Mouse (Mus musculus): Measurements from ENCODE around the gene Tnip1. TPM values are rescaled to one million over a fixed set of nuclear protein-coding genes. Genes with fewer than 3 reads are reported as not detected.
A peak's percentile ranks its signal among the peaks of the same experiment; 100 is the strongest.

Tnip1 gene
- polyA plus RNA-seq, 1 experiment: 69.0 TPM

DNA sequence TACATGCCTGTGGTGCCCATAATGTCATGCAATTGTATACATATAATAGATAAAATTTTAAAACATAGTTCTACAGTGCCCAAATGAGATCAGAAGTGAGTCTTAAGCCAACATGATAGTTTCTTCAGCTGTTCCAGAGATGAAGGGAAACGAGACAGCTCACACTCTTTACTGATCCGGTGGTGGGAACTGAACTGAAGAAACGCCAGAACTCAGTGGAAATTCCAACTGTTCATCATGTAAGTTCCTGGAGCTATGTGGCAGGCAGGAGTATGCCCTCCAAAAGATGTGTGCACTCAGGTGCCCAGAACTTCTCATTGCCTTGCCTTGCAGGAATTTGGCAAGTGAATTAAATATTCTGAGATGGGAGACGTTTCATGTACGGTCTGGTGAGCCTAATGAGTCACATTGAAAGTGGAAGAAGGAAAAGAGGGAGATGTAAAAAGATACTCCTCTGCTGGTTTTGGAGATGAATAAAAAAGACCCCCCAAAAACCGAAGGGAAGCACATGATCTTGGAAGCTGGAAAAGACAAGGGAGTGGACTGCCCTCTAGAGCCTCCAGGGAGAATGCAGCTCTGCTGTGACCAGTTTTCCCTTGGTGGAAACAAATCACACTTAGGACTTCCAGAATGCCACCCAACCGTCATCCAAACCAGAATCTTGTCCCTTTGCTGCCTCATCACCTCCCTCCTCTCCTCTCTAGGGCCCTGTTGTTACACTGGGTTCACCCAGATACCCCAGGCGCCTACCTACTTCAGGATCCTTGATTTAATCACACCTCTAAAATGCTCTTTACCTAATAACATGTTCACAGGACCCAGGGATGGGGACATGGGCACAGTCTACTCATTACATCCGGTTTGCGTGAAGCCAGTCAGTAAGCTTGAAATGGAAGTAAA lies 99.8 kb downstream of the Tnip1 start:
- Histone ChIP-seq H3K4me3 (replicated peaks) (peak overlapping the region; percentile 38), H3K4me1 (peaks cover 62% of the 10 kb centered on the region), H3K36me3 (replicated peaks; ENCODE audit: low read length) (no peaks in the 10 kb centered on the region), H3K27me3 (replicated peaks) (no peaks in the 10 kb centered on the region), H3K9me3 (no peaks in the 10 kb centered on the region)
- TF ChIP-seq FLI1 (IDR thresholded peaks at IDR 0.05; ENCODE audit: low read length) (no peak), GATA1 (IDR thresholded peaks at IDR 0.05; ENCODE audit: borderline replicate concordance, low read length) (no peak)

DNA sequence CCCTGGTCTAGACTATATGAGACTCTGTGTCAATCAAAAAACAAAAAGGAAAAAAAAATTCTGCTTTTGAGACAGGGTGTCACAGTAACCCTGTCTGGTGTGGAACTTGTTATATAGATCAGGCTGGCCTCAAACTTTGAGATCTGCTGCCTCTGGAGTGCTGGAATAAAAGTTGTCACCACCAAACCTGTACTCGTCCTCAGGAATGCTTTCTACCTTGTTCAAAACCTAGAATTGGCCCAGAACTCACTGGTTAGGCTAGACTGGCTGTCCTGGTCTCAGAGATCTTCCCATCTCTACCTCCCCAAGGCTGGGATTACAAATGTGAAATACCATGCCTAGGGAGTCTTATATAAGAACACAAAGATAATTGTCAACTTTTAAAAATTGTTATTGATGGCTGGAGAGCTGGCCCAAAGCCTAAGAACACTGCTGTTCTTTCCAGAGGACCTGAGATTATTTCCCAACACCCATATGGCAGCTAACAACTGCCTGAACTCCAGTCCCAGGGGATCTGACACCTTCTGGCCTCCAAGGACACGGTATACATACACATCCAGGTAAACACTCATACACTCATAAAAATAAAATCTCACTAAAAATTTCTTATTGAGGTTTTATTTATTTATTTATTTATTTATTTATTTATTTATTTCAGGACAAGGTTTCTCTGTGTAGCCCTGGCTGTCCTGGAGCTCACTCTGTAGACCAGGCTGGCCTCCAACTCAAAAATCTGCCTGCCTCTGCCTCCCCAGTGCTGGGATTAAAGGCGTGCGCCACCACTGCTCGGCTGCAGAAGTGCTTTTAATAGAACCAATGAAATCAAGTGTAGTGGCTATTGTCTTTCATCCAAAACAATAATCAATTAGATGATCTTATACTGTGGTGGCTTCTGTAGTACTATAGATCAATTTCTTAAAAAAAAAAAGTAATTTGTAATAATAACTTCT lies 101.0 kb downstream of the Tnip1 start:
- Histone ChIP-seq H3K9me3 (no peaks in the 10 kb centered on the region), H3K4me1 (peaks cover 53% of the 10 kb centered on the region), H3K27me3 (replicated peaks) (no peaks in the 10 kb centered on the region)

More for the DNA sequence above, 101.0 kb downstream of the Tnip1 start:
- H3K36me3 ChIP-seq (replicated peaks; ENCODE audit: low read length): no peaks in the 10 kb centered on the region
- TF ChIP-seq FLI1 (IDR thresholded peaks at IDR 0.05; ENCODE audit: low read length) (no peak), GATA1 (IDR thresholded peaks at IDR 0.05; ENCODE audit: borderline replicate concordance, low read length) (no peak)
- peak overlapping the region; percentile 99 for H3K4me3 ChIP-seq (replicated peaks)

Other genes starting within 250 kb of the Tnip1 start
- gene Cdc42se2, start 175.2 kb downstream of the Tnip1 start, polyA plus RNA-seq (2012; ENCODE audit: insufficient read depth, low replicate concordance): 3.3 TPM in 1 of 2 replicates, not detected in the other
- gene Lyrm7, start 102.0 kb downstream of the Tnip1 start, polyA plus RNA-seq (2012; ENCODE audit: insufficient read depth, low replicate concordance): 0.13 and 0.70 TPM in 2 replicates
- gene Hint1, start 96.5 kb downstream of the Tnip1 start, polyA plus RNA-seq (2012; ENCODE audit: insufficient read depth, low replicate concordance): 289 and 879 TPM in 2 replicates
- 21.7 and 34.2 TPM in 2 replicates for gene Gpx3, start 60.5 kb downstream of the Tnip1 start, polyA plus RNA-seq (2012; ENCODE audit: insufficient read depth, low replicate concordance)
- 0.90 and 18.9 TPM in 2 replicates for gene Anxa6, start 70.5 kb upstream of the Tnip1 start, polyA plus RNA-seq (2012; ENCODE audit: insufficient read depth, low replicate concordance)
- 0.73 TPM in 1 of 2 replicates, not detected in the other for gene Ccdc69, start 115.2 kb upstream of the Tnip1 start, polyA plus RNA-seq (2012; ENCODE audit: insufficient read depth, low replicate concordance)
- 3.3 and 7.5 TPM in 2 replicates for gene Gm2a, start 135.2 kb upstream of the Tnip1 start, polyA plus RNA-seq (2012; ENCODE audit: insufficient read depth, low replicate concordance)
- gene Slc36a3, start 188.8 kb upstream of the Tnip1 start, polyA plus RNA-seq (2012; ENCODE audit: insufficient read depth, low replicate concordance): not detected in 2 replicates
- gene Slc36a2, start 222.2 kb upstream of the Tnip1 start, polyA plus RNA-seq (2012; ENCODE audit: insufficient read depth, low replicate concordance): 0.18 TPM in 1 of 2 replicates, not detected in the other
- 4.0 and 6.4 TPM in 2 replicates for gene Slc36a1, start 241.4 kb upstream of the Tnip1 start, polyA plus RNA-seq (2012; ENCODE audit: insufficient read depth, low replicate concordance)

Measured in megakaryocyte, embryonic 14.5 days (primary cell).